10 mouse cellular contexts compared by ENCODE assay signal in genomic region chr2:152410971-152411371, GRCm38 (mm10). TPM values are rescaled to one million over a fixed set of nuclear protein-coding genes. Genes with fewer than 3 reads are reported as not detected.
A peak's percentile ranks its signal among the peaks of the same experiment; 100 is the strongest.
DNase-seq lines count a peak whose midpoint lies in the region; ATAC-seq and TF ChIP-seq lines count a peak whose summit lies in the region.
"Had no signal": no experiment of that assay in that cellular context is flagged by ENCODE, and none has a peak within 500 bp of the region (broad histone marks: within the 10 kb centered on the region; RNA-seq: fewer than 3 reads in every experiment).

No protein-coding gene starts in this region.

- peak overlapping the region; percentile 17 for H3K4me3 ChIP-seq in forebrain, postnatal 0 days (ENCODE audit: low read depth, low read length)
- peak overlapping the region; percentile 29; the same call in 1 of the 2 replicates for H3K4me3 ChIP-seq in layer of hippocampus, adult 2 months

- no peaks in the 10 kb centered on the region for H3K36me3 ChIP-seq in forebrain, postnatal 0 days (ENCODE audit: insufficient read depth)

- peak overlapping the region; percentile 72 for H3K4me2 ChIP-seq in forebrain, postnatal 0 days (ENCODE audit: low read depth)

- 7% methylated on average over 15 of the region's 15 CpGs for WGBS in forebrain, postnatal 0 days

- intact Hi-C loops in heart, postnatal 36 days (cut with DNase I): loop anchor here (1.0 kb wide), 1 partner anchor 14 kb away; no protein-coding TSS in a partner anchor

- no peak for TF ChIP-seq CTCF in forebrain, postnatal 0 days (IDR thresholded peaks at IDR 0.05; ENCODE audit: low read depth)
- no peak for TF ChIP-seq CTCF in layer of hippocampus, adult 2 months (conservative IDR thresholded peaks at IDR 0.05)

- H3K27me3 ChIP-seq in forebrain, postnatal 0 days (ENCODE audit: insufficient read depth, low read length): no peaks in the 10 kb centered on the region

- peak overlapping the region; percentile 76 for H3K27ac ChIP-seq in forebrain, postnatal 0 days (ENCODE audit: low read depth, low read length)
- H3K27ac ChIP-seq in layer of hippocampus, adult 2 months: peak overlapping the region; percentile 99
- H3K27ac ChIP-seq: macrophage had no signal

- peaks cover 25% of the 10 kb centered on the region for H3K4me1 ChIP-seq in forebrain, postnatal 0 days (ENCODE audit: insufficient read depth)

- no peaks in the 10 kb centered on the region for H3K9me3 ChIP-seq in forebrain, postnatal 0 days (ENCODE audit: low read length)

- H3K9ac ChIP-seq in forebrain, postnatal 0 days: peak overlapping the region; percentile 39; the same call in 1 of the 2 replicates

- DNase-seq in thymus, postnatal 4 days: peak; percentile 31
- no peak for DNase-seq in thymus, postnatal 36 days
- peak; percentile 84 for DNase-seq in forebrain, postnatal 0 days
- DNase-seq in heart, postnatal 36 days: peak; percentile 73 to 77
- peak; percentile 71 to 76 for DNase-seq in layer of hippocampus, adult 2 months (ENCODE audit: low spot score in 2 of 2)
- DNase-seq in lung, adult 18-20 months: peak; percentile 67 to 77
- DNase-seq in ovary, postnatal 14 days (ENCODE audit: low spot score): peak; percentile 85
- no peak for DNase-seq in thymus, postnatal 10 days (ENCODE audit: low spot score in 2 of 2)

- peak; percentile 36 for ATAC-seq in forebrain, postnatal 0 days

RNA-seq across cellular contexts. Expression of gene Zcchc3, which starts 3.9 kb away (rescaled TPM):
- 10.5 and 16.4 TPM in 2 replicates for total RNA-seq in forebrain, postnatal 0 days (2014; rRNA removed)
- polyA plus RNA-seq in forebrain, postnatal 0 days (2015; fragmentation: Nextera tagmentation; extraction: Ambion mirVana): 13.5 and 15.4 TPM in 2 replicates
- total RNA-seq in heart, postnatal 36 days (2021): 10 to 100 TPM in 1 of 2 experiments, 1 to 10 TPM in 1; 8.0 to 10.0 TPM
- 10 to 100 TPM in 1 of 2 experiments, 1 to 10 TPM in 1; 9.9 to 10.1 TPM for total RNA-seq in layer of hippocampus, adult 2 months (2021)
- total RNA-seq: CH12.LX had no signal

RNA-seq across cellular contexts. Expression of gene 6820408C15Rik, which starts 4.4 kb away (rescaled TPM):
- total RNA-seq in forebrain, postnatal 0 days (2014; rRNA removed): 2.3 and 5.0 TPM in 2 replicates
- polyA plus RNA-seq in forebrain, postnatal 0 days (2015; fragmentation: Nextera tagmentation; extraction: Ambion mirVana): 5.6 and 6.4 TPM in 2 replicates
- total RNA-seq in heart, postnatal 36 days (2021): 1 to 10 TPM; 2.0 to 2.1 TPM
- 1 to 10 TPM; 2.4 to 3.2 TPM for total RNA-seq in layer of hippocampus, adult 2 months (2021)
- total RNA-seq: CH12.LX had no signal
- polyA plus RNA-seq: macrophage had no signal

RNA-seq across cellular contexts. Expression of gene Sox12, which starts 13.1 kb away (rescaled TPM):
- total RNA-seq in forebrain, postnatal 0 days (2014; rRNA removed): 47.1 and 47.8 TPM in 2 replicates
- polyA plus RNA-seq in forebrain, postnatal 0 days (2015; fragmentation: Nextera tagmentation; extraction: Ambion mirVana): 10.0 and 11.9 TPM in 2 replicates
- total RNA-seq in heart, postnatal 36 days (2021): 10 to 100 TPM in 1 of 2 experiments, 1 to 10 TPM in 1; 8.2 to 13.8 TPM
- 10 to 100 TPM; 16.5 to 19.5 TPM for total RNA-seq in layer of hippocampus, adult 2 months (2021)
- total RNA-seq: CH12.LX had no signal

RNA-seq across cellular contexts. Expression of gene Nrsn2, which starts 34.5 kb away (rescaled TPM):
- total RNA-seq in forebrain, postnatal 0 days (2014; rRNA removed): 30.9 and 43.7 TPM in 2 replicates
- polyA plus RNA-seq in forebrain, postnatal 0 days (2015; fragmentation: Nextera tagmentation; extraction: Ambion mirVana): 32.0 and 52.1 TPM in 2 replicates
- not detected for total RNA-seq in heart, postnatal 36 days (2021)
- total RNA-seq in layer of hippocampus, adult 2 months (2021): 10 to 100 TPM; 66.3 to 83.0 TPM
- total RNA-seq: CH12.LX had no signal
- polyA plus RNA-seq: macrophage had no signal

RNA-seq across cellular contexts. Expression of gene Defb23, which starts 53.4 kb away (rescaled TPM):
- not detected in 2 replicates for total RNA-seq in forebrain, postnatal 0 days (2014; rRNA removed)
- polyA plus RNA-seq in forebrain, postnatal 0 days (2015; fragmentation: Nextera tagmentation; extraction: Ambion mirVana): not detected in 2 replicates
- total RNA-seq in heart, postnatal 36 days (2021): not detected
- total RNA-seq in layer of hippocampus, adult 2 months (2021): not detected
- total RNA-seq: CH12.LX had no signal
- polyA plus RNA-seq: macrophage had no signal

Comparison
In these comparisons a context has a peak if more than half of its experiments do, and no peak if none do; other contexts are left out.
1. DNase-seq: peak in thymus, postnatal 4 days (single experiment), forebrain, postnatal 0 days (single experiment), heart, postnatal 36 days (2 of 2), layer of hippocampus, adult 2 months (2 of 2), lung, adult 18-20 months (2 of 2) and ovary, postnatal 14 days (single experiment); none in thymus, postnatal 36 days (0 of 2) and thymus, postnatal 10 days (0 of 2).